Mouse (Mus musculus): ENCODE measurements around the gene Mef2d. TPM values are rescaled to one million over a fixed set of nuclear protein-coding genes. Genes with fewer than 3 reads are reported as not detected.

The Mef2d gene
- polyA plus RNA-seq, 1 experiment from 2014 or later = 44.7 TPM

Small RNAs within 50 kb of the gene (microRNA-seq; reads per million reads assigned to microRNA genes)
- gene Gm25641 = not detected
- not detected for gene Mir3093
- not detected for gene Mir9-1

Other genes starting within 250 kb of the Mef2d start
- 74.3 and 134 TPM in 2 replicates for gene Hdgf, start 236.1 kb upstream of the Mef2d start, polyA plus RNA-seq (2015; fragmentation: Nextera tagmentation; extraction: Ambion mirVana)
- 66.1 and 68.4 TPM in 2 replicates for gene Mrpl24, start 222.9 kb upstream of the Mef2d start, polyA plus RNA-seq (2015; fragmentation: Nextera tagmentation; extraction: Ambion mirVana)
- gene Isg20l2, start 212.1 kb upstream of the Mef2d start, polyA plus RNA-seq (2015; fragmentation: Nextera tagmentation; extraction: Ambion mirVana) = 29.2 and 29.4 TPM in 2 replicates
- gene Rrnad1, start 211.7 kb upstream of the Mef2d start, polyA plus RNA-seq (2015; fragmentation: Nextera tagmentation; extraction: Ambion mirVana) = 14.0 and 15.1 TPM in 2 replicates
- gene Crabp2, start 193.7 kb upstream of the Mef2d start, polyA plus RNA-seq (2015; fragmentation: Nextera tagmentation; extraction: Ambion mirVana) = 7.8 and 10.1 TPM in 2 replicates
- 9.5 and 13.4 TPM in 2 replicates for gene Nes, start 171.3 kb upstream of the Mef2d start, polyA plus RNA-seq (2015; fragmentation: Nextera tagmentation; extraction: Ambion mirVana)
- 0.13 and 0.47 TPM in 2 replicates for gene Bcan, start 142.1 kb upstream of the Mef2d start, polyA plus RNA-seq (2015; fragmentation: Nextera tagmentation; extraction: Ambion mirVana)
- gene Hapln2, start 114.8 kb upstream of the Mef2d start, polyA plus RNA-seq (2015; fragmentation: Nextera tagmentation; extraction: Ambion mirVana) = 0.18 TPM in 1 of 2 replicates, not detected in the other
- gene Gpatch4, start 99.3 kb upstream of the Mef2d start, polyA plus RNA-seq (2015; fragmentation: Nextera tagmentation; extraction: Ambion mirVana) = 19.3 and 21.3 TPM in 2 replicates
- gene Naxe, start 83.9 kb upstream of the Mef2d start, polyA plus RNA-seq (2015; fragmentation: Nextera tagmentation; extraction: Ambion mirVana) = 155 and 169 TPM in 2 replicates
- 0.12 and 0.18 TPM in 2 replicates for gene Ttc24, start 64.1 kb upstream of the Mef2d start, polyA plus RNA-seq (2015; fragmentation: Nextera tagmentation; extraction: Ambion mirVana)
- 23.6 and 27.8 TPM in 2 replicates for gene Iqgap3, start 60.4 kb upstream of the Mef2d start, polyA plus RNA-seq (2015; fragmentation: Nextera tagmentation; extraction: Ambion mirVana)
- gene Rhbg, start 112.3 kb downstream of the Mef2d start, polyA plus RNA-seq (2015; fragmentation: Nextera tagmentation; extraction: Ambion mirVana) = 0.09 and 0.21 TPM in 2 replicates
- 0.19 TPM in 1 of 2 replicates, not detected in the other for gene Gm38392, start 144.8 kb downstream of the Mef2d start, polyA plus RNA-seq (2015; fragmentation: Nextera tagmentation; extraction: Ambion mirVana)
- gene Tsacc, start 154.6 kb downstream of the Mef2d start, polyA plus RNA-seq (2015; fragmentation: Nextera tagmentation; extraction: Ambion mirVana) = 13.4 and 16.1 TPM in 2 replicates
- gene Cct3, start 154.7 kb downstream of the Mef2d start, polyA plus RNA-seq (2015; fragmentation: Nextera tagmentation; extraction: Ambion mirVana) = 383 and 394 TPM in 2 replicates
- gene Glmp, start 182.7 kb downstream of the Mef2d start, polyA plus RNA-seq (2015; fragmentation: Nextera tagmentation; extraction: Ambion mirVana) = 142 and 149 TPM in 2 replicates
- gene Tmem79, start 193.8 kb downstream of the Mef2d start, polyA plus RNA-seq (2015; fragmentation: Nextera tagmentation; extraction: Ambion mirVana) = 1.7 and 2.6 TPM in 2 replicates
- 50.1 and 51.0 TPM in 2 replicates for gene Smg5, start 193.9 kb downstream of the Mef2d start, polyA plus RNA-seq (2015; fragmentation: Nextera tagmentation; extraction: Ambion mirVana)
- gene Paqr6, start 222.2 kb downstream of the Mef2d start, polyA plus RNA-seq (2015; fragmentation: Nextera tagmentation; extraction: Ambion mirVana) = 3.2 and 4.2 TPM in 2 replicates
- gene Bglap3, start 230.4 kb downstream of the Mef2d start, polyA plus RNA-seq (2015; fragmentation: Nextera tagmentation; extraction: Ambion mirVana) = 0.21 TPM in 1 of 2 replicates, not detected in the other
- gene Bglap2, start 236.3 kb downstream of the Mef2d start, polyA plus RNA-seq (2015; fragmentation: Nextera tagmentation; extraction: Ambion mirVana) = not detected in 2 replicates
- not detected in 2 replicates for gene Bglap, start 242.1 kb downstream of the Mef2d start, polyA plus RNA-seq (2015; fragmentation: Nextera tagmentation; extraction: Ambion mirVana)

All from heart, embryonic 16.5 days (tissue).